Mouse (Mus musculus): ENCODE data around the gene Ptpn22. TPM values are rescaled to one million over a fixed set of nuclear protein-coding genes. Genes with fewer than 3 reads are reported as not detected.

Ptpn22 gene
- total and polyA plus RNA-seq, 3 experiments, result 21.9 to 90.9 (median 46.9) TPM

GRCm38 (mm10) chr3:103827548-103827947 is 32.0 kb upstream of the Ptpn22 start:
- in situ Hi-C loops (cut with MboI; ENCODE audit: low pct_ligation_motif_present, low pct_unique_long_range_greater_than_20kb, low sequenced_read_pairs), result loop anchor here (25.0 kb wide), 1 partner anchor 260 kb away; no protein-coding TSS in a partner anchor
- peak; percentile 32 for DNase-seq (ENCODE audit: extremely low read depth)
- dilution Hi-C loops (cut with MboI; ENCODE audit: extremely low pct_ligation_motif_present, extremely low pct_unique_long_range_greater_than_20kb, low sequenced_read_pairs), result no loop called here

DNA sequence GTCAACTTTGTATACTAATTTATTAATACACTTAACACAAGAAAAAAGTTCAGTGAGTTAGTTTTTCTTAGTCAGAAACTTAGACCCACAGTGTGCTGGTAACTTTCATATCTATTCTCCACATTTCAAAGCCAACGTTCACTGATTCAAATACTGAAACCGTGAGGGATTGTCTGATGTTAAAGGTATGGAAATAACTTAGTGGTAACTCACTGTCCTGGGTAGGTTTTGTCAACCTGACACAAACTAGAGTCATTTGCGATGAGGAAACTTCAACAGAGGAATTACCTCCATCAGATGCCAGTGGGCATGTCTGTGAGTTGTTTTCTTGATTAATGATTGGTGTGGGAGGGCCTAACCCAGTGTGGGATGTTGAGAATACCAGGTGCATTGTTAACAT is 30.6 kb upstream of the Ptpn22 start:
- peak overlapping the region; percentile 53; the same call in 1 of the 2 replicates for H3K9ac ChIP-seq (ENCODE audit: insufficient read depth, low read depth)
- DNase-seq (ENCODE audit: extremely low read depth), result peak; percentile 33
- peaks cover 0 to 2% of the 10 kb centered on the region in 2 experiments for H3K36me3 ChIP-seq (replicated peaks in 1 of 2; ENCODE audit: control insufficient read depth in 1 of 2, insufficient read depth in 1 of 2, low read length in 1 of 2)
- no peaks in the 10 kb centered on the region for H3K79me2 ChIP-seq (replicated peaks; ENCODE audit: control insufficient read depth, extremely low read depth, insufficient read depth, poor library complexity, severe bottlenecking)
- no peak overlapping the region for H3K4me3 ChIP-seq (replicated peaks in 1 of 3; ENCODE audit: low read depth in 2 of 3, low read length in 2 of 3, poor library complexity in 1 of 3)
- H3K9me3 ChIP-seq (replicated peaks; ENCODE audit: low read length), result no peaks in the 10 kb centered on the region
- in situ Hi-C loops (cut with MboI; ENCODE audit: low pct_ligation_motif_present, low pct_unique_long_range_greater_than_20kb, low sequenced_read_pairs) (loop anchor here (25.0 kb wide), 1 partner anchor 258 kb away; no protein-coding TSS in a partner anchor), dilution Hi-C loops (cut with MboI; ENCODE audit: extremely low pct_ligation_motif_present, extremely low pct_unique_long_range_greater_than_20kb, low sequenced_read_pairs) (no loop called here)
- peak overlapping the region; percentile 60 for H3K27ac ChIP-seq (ENCODE audit: insufficient read depth, low read depth)
- peak overlapping the region; percentile 36; the same call in 1 of the 2 replicates for H3K4me2 ChIP-seq (ENCODE audit: insufficient read depth, low read depth, poor library complexity, severe bottlenecking)
- H3K4me1 ChIP-seq (ENCODE audit: control insufficient read depth in 1 of 2, insufficient read depth in 2 of 2), result peaks cover 9 to 23% of the 10 kb centered on the region in 2 experiments
- TF ChIP-seq MXI1 (IDR thresholded peaks at IDR 0.05; ENCODE audit: low read depth, low read length) (no peak), MEF2A (IDR thresholded peaks at IDR 0.05; ENCODE audit: borderline replicate concordance, low read depth, low read length) (no peak), TCF12 (IDR thresholded peaks at IDR 0.05; ENCODE audit: low read depth, low read length) (no peak), CHD1 (IDR thresholded peaks at IDR 0.05; ENCODE audit: low read depth, low read length) (no peak), MAX (IDR thresholded peaks at IDR 0.05; ENCODE audit: low read length) (no peak), KAT2A (IDR thresholded peaks at IDR 0.05; ENCODE audit: insufficient replicate concordance, low read length) (no peak), ETS1 (conservative IDR thresholded peaks at IDR 0.05; ENCODE audit: low read depth, low read length) (no peak), UBTF (IDR thresholded peaks at IDR 0.05; ENCODE audit: low read depth, low read length) (no peak), MAFK (IDR thresholded peaks at IDR 0.05; ENCODE audit: insufficient replicate concordance, low read length) (no peak), ZKSCAN1 (IDR thresholded peaks at IDR 0.05; ENCODE audit: borderline replicate concordance, low read depth, low read length) (no peak), ELF1 (IDR thresholded peaks at IDR 0.05; ENCODE audit: low read depth, low read length) (no peak), EP300 (IDR thresholded peaks at IDR 0.05; ENCODE audit: low read length) (no peak), JUN (IDR thresholded peaks at IDR 0.05; ENCODE audit: insufficient read depth, low read depth, low read length) (no peak), SIN3A (IDR thresholded peaks at IDR 0.05; ENCODE audit: low read length) (no peak), ZMIZ1 (IDR thresholded peaks at IDR 0.05; ENCODE audit: low read depth, low read length) (no peak), NRF1 (IDR thresholded peaks at IDR 0.05; ENCODE audit: low read depth, low read length) (no peak), POLR2AphosphoS2 (IDR thresholded peaks at IDR 0.05; ENCODE audit: low read depth, low read length) (no peak), MYC (IDR thresholded peaks at IDR 0.05; ENCODE audit: low read depth, low read length) (no peak)
- H3K27me3 ChIP-seq (replicated peaks), result no peaks in the 10 kb centered on the region

More at GRCm38 (mm10) chr3:103827548-103827947, 32.0 kb upstream of the Ptpn22 start:
- Histone ChIP-seq H3K27me3 (replicated peaks) (no peaks in the 10 kb centered on the region), H3K79me2 (replicated peaks; ENCODE audit: control insufficient read depth, extremely low read depth, insufficient read depth, poor library complexity, severe bottlenecking) (no peaks in the 10 kb centered on the region), H3K9ac (ENCODE audit: insufficient read depth, low read depth) (no peak overlapping the region), H3K4me3 (replicated peaks in 1 of 3; ENCODE audit: low read depth in 2 of 3, low read length in 2 of 3, poor library complexity in 1 of 3) (no peak overlapping the region), H3K27ac (ENCODE audit: insufficient read depth, low read depth) (no peak overlapping the region), H3K4me1 (ENCODE audit: control insufficient read depth in 1 of 2, insufficient read depth in 2 of 2) (peaks cover 9 to 23% of the 10 kb centered on the region in 2 experiments), H3K4me2 (ENCODE audit: insufficient read depth, low read depth, poor library complexity, severe bottlenecking) (no peak overlapping the region), H3K36me3 (replicated peaks in 1 of 2; ENCODE audit: control insufficient read depth in 1 of 2, insufficient read depth in 1 of 2, low read length in 1 of 2) (peaks cover 10 to 13% of the 10 kb centered on the region in 2 experiments), H3K9me3 (replicated peaks; ENCODE audit: low read length) (no peaks in the 10 kb centered on the region)
- no peak for TF ChIP-seq RCOR1 (conservative IDR thresholded peaks at IDR 0.05; ENCODE audit: low read depth, low read length)
- TF ChIP-seq USF1 (IDR thresholded peaks at IDR 0.05; ENCODE audit: low read depth, low read length), result no peak
- TF ChIP-seq CTCF (conservative IDR thresholded peaks at IDR 0.05 in 1 of 2, IDR thresholded peaks at IDR 0.05 in 1 of 2; ENCODE audit: low read depth in 2 of 2, low read length in 2 of 2), result peak; percentile 9 to 68; a peak in 2 of 4 replicates
- TF ChIP-seq ZC3H11A (IDR thresholded peaks at IDR 0.05; ENCODE audit: low read depth, low read length), result 0 out of 2 replicates have a peak, but pooled peaks have one; percentile 24
- peak; percentile 65 for TF ChIP-seq SMC3 (IDR thresholded peaks at IDR 0.05; ENCODE audit: low read depth, low read length)
- TF ChIP-seq E2F4 (IDR thresholded peaks at IDR 0.05; ENCODE audit: insufficient replicate concordance, low read depth, low read length), result no peak
- TF ChIP-seq RAD21 (IDR thresholded peaks at IDR 0.05; ENCODE audit: low read depth, low read length), result peak; percentile 69
- no peak for TF ChIP-seq MXI1 (IDR thresholded peaks at IDR 0.05; ENCODE audit: low read depth, low read length)
- no peak for TF ChIP-seq CHD2 (IDR thresholded peaks at IDR 0.05; ENCODE audit: low read length)
- TF ChIP-seq EP300 (IDR thresholded peaks at IDR 0.05; ENCODE audit: low read length), result no peak
- no peak for TF ChIP-seq JUN (IDR thresholded peaks at IDR 0.05; ENCODE audit: insufficient read depth, low read depth, low read length)
- TF ChIP-seq KAT2A (IDR thresholded peaks at IDR 0.05; ENCODE audit: insufficient replicate concordance, low read length), result no peak
- TF ChIP-seq IRF4 (IDR thresholded peaks at IDR 0.05; ENCODE audit: low read depth, low read length), result 0 out of 2 replicates have a peak, but pooled peaks have one; percentile 21
- TF ChIP-seq MAZ (IDR thresholded peaks at IDR 0.05; ENCODE audit: low read depth, low read length), result no peak
- TF ChIP-seq GABPA (IDR thresholded peaks at IDR 0.05; ENCODE audit: insufficient replicate concordance, low read depth, low read length), result no peak
- TF ChIP-seq ZMIZ1 (IDR thresholded peaks at IDR 0.05; ENCODE audit: low read depth, low read length), result no peak

Data from CH12.LX (cell line).